Mouse (Mus musculus) kidney, postnatal 0 days (tissue): ENCODE measurements around the gene Gm28053. TPM values are rescaled to one million over a fixed set of nuclear protein-coding genes. Genes with fewer than 3 reads are reported as not detected.
A peak's percentile ranks its signal among the peaks of the same experiment; 100 is the strongest.

Experiments
- ATAC-seq: fragments of 200-750 bp; cut with Nextera tagmentation; replicated peaks from 2 replicates; pipeline ENCODE4 v1.8.0; 2017; ENCODE audit warnings: low read depth, moderate number of reproducible peaks, moderate TSS enrichment, moderate library complexity; ENCODE audit not compliant: low FRiP score
- DNase-seq: peaks from one replicate; pipeline ENCODE4 v3.0.0-alpha.2; 2016; ENCODE audit warnings: low spot score
- H3K27ac ChIP-seq: fragments of 300-500 bp; sonication (generic); 2 replicates; pipeline ENCODE4 v1.5.1; 2014; ENCODE audit warnings: mild to moderate bottlenecking
- H3K27me3 ChIP-seq: fragments of 300-500 bp; sonication (generic); 2 replicates; pipeline ENCODE4 v1.6.1; 2014; ENCODE audit warnings: low read length, mixed read lengths; ENCODE audit not compliant: insufficient read depth
- H3K36me3 ChIP-seq: fragments of 300-500 bp; sonication (generic); 2 replicates; pipeline ENCODE4 v1.6.1; 2014; ENCODE audit warnings: low read length, mixed read lengths; ENCODE audit not compliant: insufficient read depth
- H3K4me1 ChIP-seq: fragments of 300-500 bp; sonication (generic); replicated peaks from 2 replicates; pipeline ENCODE4 v1.6.1; 2014; ENCODE audit warnings: antibody characterized with exemption, low read length, mixed read lengths; ENCODE audit not compliant: insufficient read depth
- H3K4me2 ChIP-seq: fragments of 300-500 bp; sonication (generic); 2 replicates; pipeline ENCODE4 v1.6.1; 2014; ENCODE audit warnings: mild to moderate bottlenecking, low read length, moderate library complexity, mixed read lengths
- H3K4me3 ChIP-seq: fragments of 300-500 bp; sonication (generic); replicated peaks from 2 replicates; pipeline ENCODE4 v1.5.1; 2014; ENCODE audit warnings: low read depth, low read length
- H3K9ac ChIP-seq: fragments of 300-500 bp; sonication (generic); 2 replicates; pipeline ENCODE4 v1.6.1; 2014; ENCODE audit warnings: low read depth, low read length
- H3K9me3 ChIP-seq: fragments of 300-500 bp; sonication (generic); replicated peaks from 2 replicates; pipeline ENCODE4 v1.6.1; 2016; ENCODE audit warnings: low read length, inconsistent platforms, mixed read lengths
- CTCF ChIP-seq: IDR thresholded peaks from 2 replicates; pipeline ENCODE4 v1.5.1; 2016; ENCODE audit warnings: antibody characterized with exemption, low read depth, mild to moderate bottlenecking, moderate library complexity
- WGBS: fragments of 180-500 bp; shearing (Covaris S2); extraction: QIAGEN DNeasy Blood & Tissue Kit; methylation state at CpG from one replicate; pipeline ENCODE4 v1.1.7; 2014; 5-methylcytosine and 5-hydroxymethylcytosine counted together
- polyA plus RNA-seq: library from polyadenylated mRNA; unstranded; fragments of >200 nt; fragmentation: Nextera tagmentation; extraction: Ambion mirVana; gene quantifications from 2 replicates; pipeline ENCODE4 v1.2.1, GENCODE M21; 2015

Gene Gm28053
- polyA plus RNA-seq, 1 experiment from 2014 or later: 2.7 TPM

DNA sequence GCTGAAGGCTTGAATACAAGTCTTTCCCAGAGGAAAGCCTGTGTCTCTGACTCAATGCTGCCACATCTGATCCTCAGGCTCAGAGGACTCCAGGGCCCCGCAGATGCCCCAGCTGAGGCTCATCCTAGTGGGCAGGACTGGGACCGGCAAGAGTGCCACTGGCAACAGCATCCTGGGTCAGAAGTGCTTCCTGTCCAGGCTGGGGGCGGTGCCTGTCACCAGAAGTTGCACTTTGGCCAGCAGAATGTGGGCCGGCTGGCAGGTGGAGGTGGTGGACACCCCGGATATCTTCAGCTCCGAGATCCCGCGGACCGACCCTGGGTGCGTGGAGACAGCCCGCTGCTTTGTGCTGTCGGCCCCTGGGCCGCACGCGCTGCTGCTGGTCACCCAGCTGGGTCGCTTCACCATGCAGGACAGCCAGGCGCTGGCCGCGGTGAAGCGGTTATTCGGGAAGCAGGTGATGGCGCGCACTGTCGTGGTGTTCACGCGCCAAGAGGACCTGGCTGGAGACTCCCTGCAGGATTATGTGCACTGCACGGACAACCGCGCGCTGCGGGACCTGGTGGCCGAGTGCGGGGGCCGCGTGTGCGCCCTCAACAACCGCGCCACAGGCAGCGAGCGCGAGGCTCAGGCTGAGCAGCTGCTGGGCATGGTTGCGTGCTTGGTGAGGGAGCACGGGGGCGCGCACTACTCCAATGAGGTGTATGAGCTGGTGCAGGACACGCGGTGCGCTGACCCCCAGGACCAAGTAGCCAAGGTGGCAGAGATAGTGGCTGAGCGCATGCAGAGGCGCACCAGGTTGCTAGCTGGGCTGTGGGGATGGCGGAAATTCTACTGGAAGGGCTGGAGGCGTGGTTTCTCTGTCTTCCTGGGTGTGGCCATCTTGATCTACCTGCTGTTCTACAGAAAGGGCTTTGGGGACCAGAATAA lies 24.3 kb downstream of the Gm28053 start:
- no peak for TF ChIP-seq CTCF
- no peaks in the 10 kb centered on the region for H3K9me3 ChIP-seq
- H3K27me3 ChIP-seq: no peaks in the 10 kb centered on the region
- peak overlapping the region; percentile 40 for H3K4me3 ChIP-seq
- peak; percentile 24 for DNase-seq
- H3K4me2 ChIP-seq: peak overlapping the region; percentile 87
- no peaks in the 10 kb centered on the region for H3K36me3 ChIP-seq
- peaks cover 4% of the 10 kb centered on the region; the same call in 1 of the 2 replicates for H3K4me1 ChIP-seq
- ATAC-seq: peak; percentile 84
- peak overlapping the region; percentile 46 for H3K9ac ChIP-seq
- H3K27ac ChIP-seq: peak overlapping the region; percentile 79
- 5% methylated on average over 52 of the region's 52 CpGs for WGBS

GRCm38 (mm10) chr6:48745490-48745889 lies 27.1 kb downstream of the Gm28053 start:
- Histone ChIP-seq H3K27me3 (no peaks in the 10 kb centered on the region), H3K27ac (peak overlapping the region; percentile 77), H3K4me2 (peak overlapping the region; percentile 23; the same call in 1 of the 2 replicates), H3K9ac (no peak overlapping the region), H3K4me1 (peaks cover 4% of the 10 kb centered on the region; the same call in 1 of the 2 replicates), H3K4me3 (no peak overlapping the region), H3K36me3 (no peaks in the 10 kb centered on the region), H3K9me3 (no peaks in the 10 kb centered on the region)
- no peak for DNase-seq
- WGBS: 68% methylated on average over 2 of the region's 2 CpGs
- TF ChIP-seq CTCF: no peak
- no peak for ATAC-seq

DNA sequence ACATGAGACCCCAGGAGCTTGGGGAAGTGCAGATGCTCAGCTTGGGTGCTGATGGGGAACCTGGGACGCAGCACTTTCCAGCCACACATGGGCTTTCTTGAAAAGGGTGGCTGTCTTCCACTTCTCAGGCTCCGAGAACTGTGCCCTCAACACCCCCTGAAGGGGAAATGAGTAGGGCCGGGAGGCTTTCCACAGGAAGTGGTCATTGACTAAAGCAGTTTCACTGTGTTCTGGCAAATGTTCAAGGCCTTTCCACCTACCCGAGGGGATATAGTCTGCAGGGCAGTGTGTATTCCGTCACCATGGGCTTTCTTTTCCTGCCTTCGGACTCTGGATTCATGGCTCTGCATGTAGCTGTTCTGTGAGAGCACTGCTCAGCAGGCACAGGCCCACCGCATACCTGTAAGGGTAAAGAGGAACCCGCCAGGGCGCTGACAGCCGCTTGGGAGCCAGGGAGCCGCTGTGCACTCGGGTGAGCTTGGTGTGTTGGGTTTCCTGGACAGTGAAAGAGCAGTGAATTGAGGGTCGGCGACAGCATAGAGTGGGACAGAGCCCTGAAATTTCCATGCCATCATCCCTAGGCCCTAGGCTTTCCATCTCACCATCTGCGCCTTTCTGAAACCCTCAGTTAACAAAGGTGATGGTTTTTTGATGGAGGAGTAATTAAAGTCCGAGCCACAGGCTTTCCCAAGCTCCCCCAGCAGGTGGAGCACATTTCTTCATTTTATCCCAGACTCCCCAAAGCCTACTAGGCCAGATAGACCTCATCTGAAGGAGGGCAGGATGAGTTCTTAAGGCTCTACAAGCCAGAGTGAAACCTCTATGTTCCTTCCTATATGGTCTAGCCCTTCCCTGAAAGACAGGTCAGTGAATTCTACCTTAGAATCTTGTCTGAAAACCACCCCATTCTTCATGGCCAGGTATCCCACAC lies 27.8 kb downstream of the Gm28053 start, which contains the start of gene Gimap5:
Gene Gimap5, plus strand, starts transcription at position 239 of the 931 bp plus-strand sequence.
- 36% methylated on average over 16 of the region's 16 CpGs for WGBS
- H3K27ac ChIP-seq: peak within 1 kb of the TSS; percentile 77
- peak within 1 kb of the TSS; percentile 31; the same call in 1 of the 2 replicates for H3K9ac ChIP-seq
- DNase-seq (peak; percentile 75), ATAC-seq (no peak)
- no peaks in the 10 kb centered on the region for H3K27me3 ChIP-seq
- no peaks in the 10 kb centered on the region for H3K9me3 ChIP-seq
- peaks cover 4% of the 10 kb centered on the region; the same call in 1 of the 2 replicates for H3K4me1 ChIP-seq
- peak; percentile 73 for TF ChIP-seq CTCF
- H3K4me2 ChIP-seq: peak within 1 kb of the TSS; percentile 43
- H3K4me3 ChIP-seq: 0 out of 2 replicates have a peak within 1 kb of the TSS, but pooled peaks have one; percentile 4
- no peaks in the 10 kb centered on the region for H3K36me3 ChIP-seq

DNA sequence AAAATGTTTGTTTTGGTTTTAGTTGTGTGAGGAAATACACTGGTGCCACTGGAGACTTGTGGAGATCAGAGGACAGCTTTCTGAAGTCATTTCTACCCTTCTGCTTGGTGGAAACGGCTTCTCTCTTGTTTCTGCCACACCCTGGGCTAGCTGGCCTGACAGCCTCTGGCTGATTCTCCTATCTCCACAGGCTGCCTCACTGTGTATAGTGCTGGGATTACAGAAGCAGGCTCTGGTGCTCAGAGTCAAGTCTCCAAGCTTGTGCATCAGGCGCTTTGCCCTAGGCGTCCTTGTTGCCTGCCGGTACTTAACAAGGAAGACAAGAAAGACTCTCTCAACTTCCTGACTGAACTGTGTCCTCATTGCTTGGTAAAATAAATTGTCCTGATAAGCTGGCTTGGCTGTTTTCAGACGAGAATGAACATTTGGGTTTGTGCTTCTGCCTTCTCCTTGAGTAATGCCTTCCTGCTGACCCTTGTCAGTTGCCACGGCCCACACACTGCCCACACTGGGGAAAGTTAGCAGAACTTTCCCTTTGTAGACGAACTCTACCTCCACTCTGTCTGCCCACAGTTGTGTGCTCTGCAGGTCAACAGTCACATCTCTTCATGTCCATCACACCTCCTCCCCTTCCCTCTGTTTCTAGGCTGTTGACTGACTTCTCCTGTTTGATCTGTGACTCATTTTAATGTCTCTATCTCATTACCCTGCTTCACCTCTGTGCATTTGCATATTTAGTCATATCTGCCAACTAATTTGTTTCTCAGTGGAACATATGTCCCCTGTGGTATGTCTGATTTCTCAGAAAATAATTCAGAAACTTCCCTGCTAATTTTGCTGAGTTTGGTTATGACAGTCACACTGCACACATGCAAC lies 28.9 kb downstream of the Gm28053 start:
- TF ChIP-seq CTCF: no peak
- 0 out of 2 replicates have a peak, but pooled peaks cover 4% of the 10 kb centered on the region for H3K4me1 ChIP-seq
- ATAC-seq (no peak), DNase-seq (no peak)
- no peaks in the 10 kb centered on the region for H3K9me3 ChIP-seq
- H3K9ac ChIP-seq: no peak overlapping the region
- WGBS: 39% methylated on average over 7 of the region's 7 CpGs
- no peaks in the 10 kb centered on the region for H3K27me3 ChIP-seq
- H3K4me2 ChIP-seq: peak overlapping the region; percentile 43
- no peaks in the 10 kb centered on the region for H3K36me3 ChIP-seq
- 0 out of 2 replicates have a peak overlapping the region, but pooled peaks have one; percentile 4 for H3K4me3 ChIP-seq
- peak overlapping the region; percentile 77 for H3K27ac ChIP-seq

- no peak for ATAC-seq
- TF ChIP-seq CTCF: no peak
- Histone ChIP-seq H3K27me3 (no peaks in the 10 kb centered on the region), H3K4me2 (no peak overlapping the region), H3K9me3 (no peaks in the 10 kb centered on the region), H3K4me3 (no peak overlapping the region), H3K27ac (no peak overlapping the region), H3K4me1 (no peaks in the 10 kb centered on the region), H3K9ac (no peak overlapping the region), H3K36me3 (no peaks in the 10 kb centered on the region)
- 51% methylated on average over 7 of the region's 7 CpGs for WGBS
- DNase-seq: peak; percentile 38
Measured at GRCm38 (mm10) chr6:48763567-48764270, 45.3 kb downstream of the Gm28053 start.
